Mouse (Mus musculus) hindbrain, postnatal 0 days (tissue): ENCODE results near the gene Adgrg3. TPM values are rescaled to one million over a fixed set of nuclear protein-coding genes. Genes with fewer than 3 reads are reported as not detected.
A peak's percentile ranks its signal among the peaks of the same experiment; 100 is the strongest.

Source experiments
- ATAC-seq: fragments of 200-750 bp; cut with Nextera tagmentation; 2 replicates; pipeline ENCODE4 v1.8.0; 2017; ENCODE audit warnings: mild to moderate bottlenecking, moderate TSS enrichment, moderate library complexity
- DNase-seq: peaks from one replicate; pipeline ENCODE4 v3.0.0-alpha.2; 2015; ENCODE audit warnings: low spot score
- H3K27ac ChIP-seq: fragments of 300-500 bp; sonication (generic); 2 replicates; pipeline ENCODE4 v1.5.1; 2014; ENCODE audit warnings: mild to moderate bottlenecking
- H3K27me3 ChIP-seq: fragments of 300-500 bp; sonication (generic); 2 replicates; pipeline ENCODE4 v1.6.1; 2014; ENCODE audit warnings: low read length, mixed read lengths; ENCODE audit not compliant: insufficient read depth
- H3K36me3 ChIP-seq: fragments of 300-500 bp; sonication (generic); 2 replicates; pipeline ENCODE4 v1.6.1; 2014; ENCODE audit warnings: low read length, mixed read lengths; ENCODE audit not compliant: insufficient read depth
- H3K4me1 ChIP-seq: fragments of 300-500 bp; sonication (generic); 2 replicates; pipeline ENCODE4 v1.6.1; 2014; ENCODE audit warnings: antibody characterized with exemption, low read length, mixed read lengths; ENCODE audit not compliant: insufficient read depth
- H3K4me2 ChIP-seq: fragments of 300-500 bp; sonication (generic); 2 replicates; pipeline ENCODE4 v1.6.1; 2014; ENCODE audit warnings: low read depth, mild to moderate bottlenecking, low read length, moderate library complexity, mixed read lengths
- H3K4me3 ChIP-seq: fragments of 300-500 bp; sonication (generic); 2 replicates; pipeline ENCODE4 v1.5.1; 2014; ENCODE audit warnings: low read length
- H3K9ac ChIP-seq: fragments of 300-500 bp; sonication (generic); replicated peaks from 2 replicates; pipeline ENCODE4 v1.6.1; 2014; ENCODE audit warnings: mild to moderate bottlenecking, low read length, moderate library complexity, mixed read lengths
- H3K9me3 ChIP-seq: fragments of 300-500 bp; sonication (generic); 2 replicates; pipeline ENCODE4 v1.6.1; 2016; ENCODE audit warnings: low read length, mixed read lengths
- CTCF ChIP-seq: IDR thresholded peaks from 2 replicates; pipeline ENCODE4 v1.5.1; 2016; ENCODE audit warnings: antibody characterized with exemption, control low read depth, low read depth
- WGBS: fragments of 180-500 bp; shearing (Covaris S2); extraction: QIAGEN DNeasy Blood & Tissue Kit; methylation state at CpG from one replicate; pipeline ENCODE4 v1.1.7; 2014; 5-methylcytosine and 5-hydroxymethylcytosine counted together
- polyA plus RNA-seq: library from polyadenylated mRNA; unstranded; fragments of >200 nt; fragmentation: Nextera tagmentation; extraction: Ambion mirVana; gene quantifications from 2 replicates; pipeline ENCODE4 v1.2.1, GENCODE M21; 2015
- total RNA-seq: library from RNA; depleted of rRNA; stranded (reverse); fragments of >200 nt; gene quantifications from 2 replicates; pipeline ENCODE4 v1.2.3, GENCODE M21; 2014; rRNA removed

Adgrg3 gene
- 1.3 TPM in 2 replicates for total RNA-seq
- 0.52 and 0.54 TPM in 2 replicates for polyA plus RNA-seq

DNA sequence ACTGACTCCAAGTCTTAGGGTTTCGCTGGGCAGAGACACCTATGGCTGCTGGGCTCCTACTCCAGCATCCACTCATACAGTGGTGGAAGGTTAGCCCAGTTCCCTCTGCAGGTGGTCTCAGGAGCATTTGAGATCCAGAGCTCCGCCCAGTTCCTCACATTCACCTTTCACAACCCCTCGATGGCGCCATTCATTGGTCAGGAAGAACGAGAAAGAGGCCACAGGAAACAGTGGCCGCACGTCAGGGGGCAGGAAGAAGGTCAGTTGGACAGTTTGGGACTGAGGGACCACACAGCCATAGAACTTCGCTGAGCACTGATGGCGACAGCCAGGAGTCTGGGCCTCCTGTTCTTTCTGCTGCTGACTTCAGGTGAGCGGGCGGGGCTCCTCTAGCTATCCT is at the start of gene Adgrg3:
Gene Adgrg3, plus strand, starts transcription at position 242 of the 400 bp plus-strand sequence.
- no peak within 1 kb of the TSS for H3K9ac ChIP-seq
- H3K27me3 ChIP-seq, result no peaks in the 10 kb centered on the region
- H3K4me1 ChIP-seq, result no peaks in the 10 kb centered on the region
- WGBS, result 73% methylated on average over 11 of the region's 11 CpGs
- TF ChIP-seq CTCF, result no peak
- ATAC-seq, result no peak
- H3K4me3 ChIP-seq, result no peak within 1 kb of the TSS
- DNase-seq, result no peak
- H3K27ac ChIP-seq, result no peak within 1 kb of the TSS
- no peaks in the 10 kb centered on the region for H3K9me3 ChIP-seq
- H3K36me3 ChIP-seq, result peaks cover 21% of the 10 kb centered on the region
- H3K4me2 ChIP-seq, result no peak within 1 kb of the TSS

DNA sequence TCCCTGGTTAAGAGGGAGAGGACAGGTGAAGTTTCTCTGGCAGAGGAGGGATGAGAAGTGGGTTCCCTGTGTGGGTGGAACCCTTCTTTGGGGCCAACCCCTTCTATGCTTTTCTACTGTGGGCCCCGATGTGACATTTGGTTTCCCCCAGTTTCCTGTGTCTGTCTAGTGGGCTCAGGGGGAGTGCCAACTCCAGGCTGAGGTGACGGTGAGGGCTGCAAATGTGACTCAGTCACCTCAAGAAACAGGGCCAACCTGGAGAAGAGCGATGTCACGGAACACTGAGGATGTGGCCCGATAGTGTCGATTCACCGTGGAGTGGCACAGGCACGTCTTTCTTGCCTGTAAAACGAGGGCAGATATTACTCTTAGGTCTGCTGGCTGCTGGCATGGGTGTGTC is 44.2 kb upstream of the Adgrg3 start:
- H3K27ac ChIP-seq, result no peak overlapping the region
- no peaks in the 10 kb centered on the region for H3K9me3 ChIP-seq
- ATAC-seq (no peak), DNase-seq (no peak)
- no peaks in the 10 kb centered on the region for H3K36me3 ChIP-seq
- 92% methylated on average over 9 of the region's 9 CpGs for WGBS
- H3K4me1 ChIP-seq, result peaks cover 8% of the 10 kb centered on the region; the same call in 1 of the 2 replicates
- no peak overlapping the region for H3K4me3 ChIP-seq
- H3K9ac ChIP-seq, result no peak overlapping the region
- H3K27me3 ChIP-seq, result no peaks in the 10 kb centered on the region
- no peak for TF ChIP-seq CTCF
- H3K4me2 ChIP-seq, result no peak overlapping the region

DNA sequence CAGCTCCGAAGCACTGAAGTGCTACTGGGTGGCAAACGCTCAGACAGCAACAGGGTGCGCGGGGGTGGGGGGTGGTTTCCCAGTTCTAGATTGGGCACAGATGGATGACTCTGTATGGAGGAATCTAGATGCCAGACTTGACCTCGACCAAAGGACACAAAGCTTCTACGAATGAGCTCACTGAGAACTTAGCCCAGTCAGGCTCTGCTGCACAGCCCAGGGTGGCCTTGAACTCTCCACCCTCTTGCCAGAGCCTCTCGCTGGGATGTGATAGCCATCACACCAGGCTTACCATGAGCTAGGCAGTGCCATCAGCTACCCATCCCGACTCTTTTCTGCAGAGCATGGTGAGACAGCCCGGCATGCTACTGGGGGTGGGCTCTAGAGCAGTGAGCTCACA is 43.7 kb upstream of the Adgrg3 start:
- 85% methylated on average over 9 of the region's 9 CpGs for WGBS
- H3K4me3 ChIP-seq, result no peak overlapping the region
- no peak for ATAC-seq

DNA sequence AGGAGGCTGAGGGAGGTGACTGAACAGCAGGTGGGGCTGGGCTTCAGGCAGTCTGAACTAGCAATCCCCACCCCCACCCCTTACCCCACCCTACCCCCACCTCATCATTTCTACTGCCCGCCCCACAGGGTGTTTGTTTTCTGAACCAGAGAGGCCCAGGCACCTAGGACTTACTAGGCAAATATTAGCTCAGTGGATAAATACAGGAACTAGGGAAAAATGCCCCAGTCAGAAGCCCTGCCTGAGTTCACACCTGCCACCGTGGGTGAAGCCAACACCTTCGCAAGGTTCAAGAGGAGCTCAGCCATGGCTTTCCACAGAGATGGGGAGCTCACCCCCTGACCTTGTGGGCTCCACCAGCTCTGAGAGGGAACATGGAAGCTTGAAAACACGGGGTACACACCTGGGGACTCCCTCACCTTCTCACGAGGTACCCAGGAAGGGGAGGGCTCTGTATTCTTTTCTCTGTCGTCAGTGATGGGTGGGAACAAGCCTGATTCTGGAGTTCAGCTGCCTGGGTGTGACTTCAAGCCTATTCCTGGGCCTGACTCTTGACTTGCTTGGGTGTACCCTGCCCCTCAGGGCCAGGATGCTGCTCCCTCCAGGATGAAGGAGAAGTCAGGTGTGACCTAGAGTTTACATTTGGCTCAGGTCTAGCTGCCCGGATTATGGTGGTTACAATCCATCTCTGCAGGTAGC is 42.9 kb upstream of the Adgrg3 start, which contains the start of gene Adgrg1:
Gene Adgrg1, plus strand, starts transcription at position 285 of the 699 bp plus-strand sequence.
- Histone ChIP-seq H3K4me1 (peaks cover 11% of the 10 kb centered on the region; the same call in 1 of the 2 replicates), H3K4me3 (no peak within 1 kb of the TSS), H3K27ac (no peak within 1 kb of the TSS), H3K9me3 (no peaks in the 10 kb centered on the region), H3K9ac (no peak within 1 kb of the TSS), H3K4me2 (no peak within 1 kb of the TSS), H3K36me3 (no peaks in the 10 kb centered on the region), H3K27me3 (no peaks in the 10 kb centered on the region)
- no peak for TF ChIP-seq CTCF
- WGBS, result 64% methylated on average over 7 of the region's 7 CpGs
- no peak for DNase-seq
- no peak for ATAC-seq

More for the DNA sequence above, 43.7 kb upstream of the Adgrg3 start:
- no peak for DNase-seq
- no peak overlapping the region for H3K9ac ChIP-seq
- TF ChIP-seq CTCF, result no peak
- no peaks in the 10 kb centered on the region for H3K36me3 ChIP-seq
- H3K27ac ChIP-seq, result no peak overlapping the region
- H3K9me3 ChIP-seq, result no peaks in the 10 kb centered on the region
- no peak overlapping the region for H3K4me2 ChIP-seq
- peaks cover 11% of the 10 kb centered on the region; the same call in 1 of the 2 replicates for H3K4me1 ChIP-seq
- H3K27me3 ChIP-seq, result no peaks in the 10 kb centered on the region

DNA sequence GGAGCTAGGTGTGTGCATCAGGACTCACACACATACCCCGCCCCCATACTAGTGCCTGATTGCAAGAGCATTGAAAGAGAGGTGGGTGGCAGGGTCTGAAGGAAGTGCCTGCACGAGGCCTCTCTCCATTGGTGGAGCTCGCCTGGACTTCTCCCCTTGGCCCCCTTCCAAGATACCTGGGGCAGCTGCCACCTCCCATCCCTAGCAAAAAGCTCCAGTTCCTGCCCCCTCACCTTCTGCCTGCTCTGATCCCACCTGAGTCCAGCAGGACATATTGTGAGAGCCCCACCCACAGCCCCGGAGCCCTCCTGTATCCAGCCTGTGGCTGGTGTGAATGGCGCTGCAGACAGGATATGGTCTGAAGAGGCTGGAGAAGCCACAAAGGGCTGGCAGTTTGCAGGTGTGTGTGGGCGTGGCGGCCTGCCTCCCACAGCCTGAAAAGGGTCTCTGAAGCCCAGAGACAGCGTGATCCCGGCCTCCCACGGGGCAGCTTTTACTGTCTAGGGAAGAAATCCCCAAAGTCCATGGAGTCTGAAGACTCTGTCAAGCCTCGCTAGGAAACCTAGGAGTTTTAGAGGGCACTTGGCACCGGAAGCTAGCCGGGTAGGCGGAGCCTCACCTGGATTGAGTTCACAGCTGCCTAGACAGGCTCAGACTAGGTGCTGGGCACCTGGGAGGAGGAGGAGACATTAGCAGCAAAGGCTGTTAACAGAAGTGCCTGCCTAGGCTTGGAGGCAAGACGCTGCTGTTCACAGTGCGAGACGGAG is 40.7 kb upstream of the Adgrg3 start:
- Histone ChIP-seq H3K27ac (no peak overlapping the region), H3K9ac (peak overlapping the region; percentile 22; the same call in 1 of the 2 replicates), H3K36me3 (no peaks in the 10 kb centered on the region), H3K9me3 (no peaks in the 10 kb centered on the region), H3K27me3 (no peaks in the 10 kb centered on the region), H3K4me3 (peak overlapping the region; percentile 19; the same call in 1 of the 2 replicates), H3K4me2 (peak overlapping the region; percentile 42), H3K4me1 (peaks cover 20% of the 10 kb centered on the region)
- no peak for TF ChIP-seq CTCF
- ATAC-seq (peak; percentile 13; the same call in 1 of the 2 replicates), DNase-seq (no peak)
- WGBS, result 24% methylated on average over 17 of the region's 17 CpGs

DNA sequence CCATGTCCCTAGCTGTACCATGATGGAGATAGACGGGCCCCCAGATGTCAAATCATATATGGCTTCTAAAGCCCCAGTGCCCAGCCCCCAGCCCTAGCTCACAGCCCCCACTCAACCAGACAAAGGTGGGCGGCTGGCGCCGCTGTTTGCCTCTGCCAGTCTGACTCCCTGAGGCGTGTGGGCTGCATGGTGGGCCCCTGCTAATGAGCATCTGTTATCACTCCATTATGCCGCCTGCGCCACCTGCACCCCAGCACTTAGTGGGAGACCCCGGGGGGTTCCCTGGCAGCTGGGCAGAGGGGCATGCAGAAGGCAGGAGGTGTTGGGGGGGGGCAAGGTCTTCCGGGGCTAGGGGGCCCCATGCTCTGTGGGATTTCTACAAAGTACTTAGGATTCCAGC is 39.4 kb upstream of the Adgrg3 start:
- WGBS, result 34% methylated on average over 9 of the region's 9 CpGs
- ATAC-seq, result peak; percentile 19; the same call in 1 of the 2 replicates
- Histone ChIP-seq H3K9me3 (no peaks in the 10 kb centered on the region), H3K9ac (no peak overlapping the region), H3K27me3 (no peaks in the 10 kb centered on the region), H3K36me3 (no peaks in the 10 kb centered on the region), H3K4me3 (no peak overlapping the region), H3K27ac (no peak overlapping the region), H3K4me2 (peak overlapping the region; percentile 42), H3K4me1 (peaks cover 33% of the 10 kb centered on the region)
- no peak for DNase-seq
- TF ChIP-seq CTCF, result no peak
